Mouse (Mus musculus) embryonic fibroblast, embryonic 13.5 days (primary cell): ENCODE data around the gene Yipf7. TPM values are rescaled to one million over a fixed set of nuclear protein-coding genes. Genes with fewer than 3 reads are reported as not detected.

ENCODE experiments used
- H3K27ac ChIP-seq: 2 replicates; pipeline ENCODE4 v1.5.1; 2012; ENCODE audit warnings: low read length, control low read depth, inconsistent platforms; ENCODE audit not compliant: insufficient read depth
- H3K4me1 ChIP-seq: 2 replicates; pipeline ENCODE4 v1.6.1; 2011; ENCODE audit warnings: low read length; ENCODE audit not compliant: control insufficient read depth, insufficient read depth
- H3K4me3 ChIP-seq: 2 replicates; pipeline ENCODE4 v1.5.1; 2011; ENCODE audit warnings: mild to moderate bottlenecking, control low read depth, low read length; ENCODE audit not compliant: insufficient read depth
- CTCF ChIP-seq: IDR thresholded peaks from 2 replicates; pipeline ENCODE4 v1.5.1; 2011; ENCODE audit warnings: mild to moderate bottlenecking, control low read depth, low read length, moderate library complexity, borderline replicate concordance; ENCODE audit not compliant: insufficient read depth
- POLR2A ChIP-seq: IDR thresholded peaks from 2 replicates; pipeline ENCODE4 v1.6.1; 2011; ENCODE audit warnings: low read depth, mild to moderate bottlenecking, control low read depth, low read length, moderate library complexity
- polyA plus RNA-seq: library from polyadenylated mRNA; stranded (reverse); fragments of >200 nt; gene quantifications from 2 replicates; pipeline ENCODE4 v1.2.4, GENCODE M21; 2011; ENCODE audit warnings: low read depth; ENCODE audit not compliant: missing spikeins, insufficient read length

Yipf7 gene
- polyA plus RNA-seq, 1 experiment, result not detected

- TF ChIP-seq POLR2A (no peak), CTCF (no peak)
- Histone ChIP-seq H3K4me3 (no peak overlapping the region), H3K27ac (no peak overlapping the region), H3K4me1 (no peaks in the 10 kb centered on the region)
Observed at GRCm38 (mm10) chr5:69507045-69507444, 35.4 kb downstream of the Yipf7 start.

- Histone ChIP-seq H3K4me1 (no peaks in the 10 kb centered on the region), H3K4me3 (no peak overlapping the region), H3K27ac (no peak overlapping the region)
- TF ChIP-seq POLR2A (no peak), CTCF (no peak)
Observed at GRCm38 (mm10) chr5:69489046-69489445, 53.4 kb downstream of the Yipf7 start.

- H3K27ac ChIP-seq, result no peak overlapping the region
- H3K4me1 ChIP-seq, result no peaks in the 10 kb centered on the region
- no peak for TF ChIP-seq CTCF
- TF ChIP-seq POLR2A, result no peak
- H3K4me3 ChIP-seq, result no peak overlapping the region
Observed at GRCm38 (mm10) chr5:69467520-69467919, 74.9 kb downstream of the Yipf7 start.

Other genes with a start within 250 kb of the Yipf7 start
- gene Kctd8, start 201.0 kb downstream of the Yipf7 start, polyA plus RNA-seq, result 1.4 and 1.5 TPM in 2 replicates
- 22.4 and 29.5 TPM in 2 replicates for gene Guf1, start 14.3 kb upstream of the Yipf7 start, polyA plus RNA-seq
- 32.3 and 35.3 TPM in 2 replicates for gene Gnpda2, start 49.7 kb upstream of the Yipf7 start, polyA plus RNA-seq